Mouse (Mus musculus): Measurements from ENCODE around the gene Stat5b. TPM values are rescaled to one million over a fixed set of nuclear protein-coding genes. Genes with fewer than 3 reads are reported as not detected.

The Stat5b gene
- total and polyA plus RNA-seq, 3 experiments = 29.3 to 37.0 (median 32.3) TPM

GRCm38 (mm10) chr11:100735954-100736745 lies 114.4 kb downstream of the Stat5b start (continued):
- TF ChIP-seq USF1 (IDR thresholded peaks at IDR 0.05; ENCODE audit: low read depth, low read length) = no peak
- peak; percentile 88; the same call in 1 of the 2 replicates for TF ChIP-seq JUND (IDR thresholded peaks at IDR 0.05; ENCODE audit: low read depth, low read length)
- TF ChIP-seq RAD21 (IDR thresholded peaks at IDR 0.05; ENCODE audit: low read depth, low read length) = no peak
- TF ChIP-seq MAFK (IDR thresholded peaks at IDR 0.05; ENCODE audit: borderline replicate concordance, low read depth, low read length) = no peak

GRCm38 (mm10) chr11:100735134-100735865 lies 115.2 kb downstream of the Stat5b start:
- H3K27me3 ChIP-seq (ENCODE audit: control insufficient read depth in 1 of 2, insufficient read depth in 2 of 2, low read length in 2 of 2) = no peaks in the 10 kb centered on the region
- H3K27ac ChIP-seq (ENCODE audit: control insufficient read depth, low read depth, low read length) = peak overlapping the region; percentile 85
- peak; percentile 27 for DNase-seq (ENCODE audit: low read depth, low spot score)
- TF ChIP-seq POLR2A (IDR thresholded peaks at IDR 0.05; ENCODE audit: control insufficient read depth in 1 of 2, insufficient read depth in 1 of 2, low read depth in 1 of 2, low read length in 2 of 2, poor library complexity in 1 of 2) (no peak), ETS1 (IDR thresholded peaks at IDR 0.05; ENCODE audit: low read depth, low read length) (peak; percentile 58; the same call in 1 of the 2 replicates), MXI1 (IDR thresholded peaks at IDR 0.05; ENCODE audit: low read depth, low read length) (peak; percentile 26; the same call in 1 of the 2 replicates)
- peaks cover 73% of the 10 kb centered on the region for H3K79me2 ChIP-seq (ENCODE audit: control insufficient read depth, insufficient read depth, low read length, poor library complexity)
- peaks cover 7 to 46% of the 10 kb centered on the region in 2 experiments for H3K36me3 ChIP-seq (ENCODE audit: control insufficient read depth in 1 of 2, insufficient read depth in 2 of 2, low read length in 2 of 2)
- H3K4me1 ChIP-seq (ENCODE audit: control insufficient read depth in 1 of 2, insufficient read depth in 2 of 2, low read length in 2 of 2) = peaks cover 2 to 33% of the 10 kb centered on the region in 2 experiments
- peak overlapping the region; percentile 67 to 77 for H3K4me3 ChIP-seq (ENCODE audit: control insufficient read depth in 1 of 2, insufficient read depth in 1 of 2, low read depth in 2 of 2, low read length in 2 of 2)
- peak overlapping the region; percentile 83 for H3K9ac ChIP-seq (ENCODE audit: control insufficient read depth, low read depth, low read length, poor library complexity, severe bottlenecking)
- no peaks in the 10 kb centered on the region for H3K9me3 ChIP-seq (replicated peaks; ENCODE audit: insufficient read depth, low read length)

Other genes with a start within 250 kb of the Stat5b start
- gene Nkiras2, start 231.5 kb downstream of the Stat5b start, total RNA-seq (2012; rRNA removed) = 37.1 and 40.5 TPM in 2 replicates
- gene Nkiras2, start 231.5 kb downstream of the Stat5b start, polyA plus RNA-seq (2012; ENCODE audit: insufficient read depth in 1 of 2, insufficient read length in 2 of 2, low read depth in 1 of 2, low replicate concordance in 2 of 2, missing spikeins in 1 of 2) = 10 to 100 TPM in 1 of 2 experiments, not detected in 1; 49.9 TPM
- 230 and 233 TPM in 2 replicates for gene Dnajc7, start 230.6 kb downstream of the Stat5b start, total RNA-seq (2012; rRNA removed)
- 100 to 1,000 TPM; 346 to 452 TPM for gene Dnajc7, start 230.6 kb downstream of the Stat5b start, polyA plus RNA-seq (2012; ENCODE audit: insufficient read depth in 1 of 2, insufficient read length in 2 of 2, low read depth in 1 of 2, low replicate concordance in 2 of 2, missing spikeins in 1 of 2)
- 0.12 TPM in 1 of 2 replicates, not detected in the other for gene Zfp385c, start 158.3 kb downstream of the Stat5b start, total RNA-seq (2012; rRNA removed)
- under 1 TPM in 1 of 2 experiments, not detected in 1; 0.15 TPM for gene Zfp385c, start 158.3 kb downstream of the Stat5b start, polyA plus RNA-seq (2012; ENCODE audit: insufficient read depth in 1 of 2, insufficient read length in 2 of 2, low read depth in 1 of 2, low replicate concordance in 2 of 2, missing spikeins in 1 of 2)
- gene Dhx58, start 146.5 kb downstream of the Stat5b start, total RNA-seq (2012; rRNA removed) = 2.9 and 3.6 TPM in 2 replicates
- 1 to 10 TPM in 1 of 2 experiments, not detected in 1; 3.9 TPM for gene Dhx58, start 146.5 kb downstream of the Stat5b start, polyA plus RNA-seq (2012; ENCODE audit: insufficient read depth in 1 of 2, insufficient read length in 2 of 2, low read depth in 1 of 2, low replicate concordance in 2 of 2, missing spikeins in 1 of 2)
- gene Kat2a, start 138.3 kb downstream of the Stat5b start, total RNA-seq (2012; rRNA removed) = 57.9 and 59.6 TPM in 2 replicates
- 100 to 1,000 TPM in 1 of 2 experiments, 10 to 100 TPM in 1; 63.7 to 143 TPM for gene Kat2a, start 138.3 kb downstream of the Stat5b start, polyA plus RNA-seq (2012; ENCODE audit: insufficient read depth in 1 of 2, insufficient read length in 2 of 2, low read depth in 1 of 2, low replicate concordance in 2 of 2, missing spikeins in 1 of 2)
- gene Hspb9, start 136.9 kb downstream of the Stat5b start, total RNA-seq (2012; rRNA removed) = 0.49 and 0.73 TPM in 2 replicates
- 1 to 10 TPM in 1 of 2 experiments, not detected in 1; 2.1 TPM for gene Hspb9, start 136.9 kb downstream of the Stat5b start, polyA plus RNA-seq (2012; ENCODE audit: insufficient read depth in 1 of 2, insufficient read length in 2 of 2, low read depth in 1 of 2, low replicate concordance in 2 of 2, missing spikeins in 1 of 2)
- gene Rab5c, start 112.5 kb downstream of the Stat5b start, total RNA-seq (2012; rRNA removed) = 233 and 263 TPM in 2 replicates
- gene Rab5c, start 112.5 kb downstream of the Stat5b start, polyA plus RNA-seq (2012; ENCODE audit: insufficient read depth in 1 of 2, insufficient read length in 2 of 2, low read depth in 1 of 2, low replicate concordance in 2 of 2, missing spikeins in 1 of 2) = 100 to 1,000 TPM in 1 of 2 experiments, not detected in 1; 249 TPM
- gene Kcnh4, start 90.8 kb downstream of the Stat5b start, total RNA-seq (2012; rRNA removed) = 0.07 and 0.08 TPM in 2 replicates
- gene Kcnh4, start 90.8 kb downstream of the Stat5b start, polyA plus RNA-seq (2012; ENCODE audit: insufficient read depth in 1 of 2, insufficient read length in 2 of 2, low read depth in 1 of 2, low replicate concordance in 2 of 2, missing spikeins in 1 of 2) = under 1 TPM in 1 of 2 experiments, not detected in 1; 0.04 TPM
- not detected in 2 replicates for gene Hcrt, start 87.8 kb downstream of the Stat5b start, total RNA-seq (2012; rRNA removed)
- not detected for gene Hcrt, start 87.8 kb downstream of the Stat5b start, polyA plus RNA-seq (2012; ENCODE audit: insufficient read depth in 1 of 2, insufficient read length in 2 of 2, low read depth in 1 of 2, low replicate concordance in 2 of 2, missing spikeins in 1 of 2)
- 5.7 and 7.1 TPM in 2 replicates for gene Ghdc, start 79.8 kb downstream of the Stat5b start, total RNA-seq (2012; rRNA removed)
- gene Ghdc, start 79.8 kb downstream of the Stat5b start, polyA plus RNA-seq (2012; ENCODE audit: insufficient read depth in 1 of 2, insufficient read length in 2 of 2, low read depth in 1 of 2, low replicate concordance in 2 of 2, missing spikeins in 1 of 2) = 1 to 10 TPM in 1 of 2 experiments, not detected in 1; 9.2 TPM
- 54.2 and 59.0 TPM in 2 replicates for gene Stat5a, start 8.6 kb upstream of the Stat5b start, total RNA-seq (2012; rRNA removed)
- gene Stat5a, start 8.6 kb upstream of the Stat5b start, polyA plus RNA-seq (2012; ENCODE audit: insufficient read depth in 1 of 2, insufficient read length in 2 of 2, low read depth in 1 of 2, low replicate concordance in 2 of 2, missing spikeins in 1 of 2) = 10 to 100 TPM in 1 of 2 experiments, not detected in 1; 86.8 TPM
- 25.7 and 31.1 TPM in 2 replicates for gene Stat3, start 88.8 kb upstream of the Stat5b start, total RNA-seq (2012; rRNA removed)
- 100 to 1,000 TPM in 1 of 2 experiments, 10 to 100 TPM in 1; 64.7 to 249 TPM for gene Stat3, start 88.8 kb upstream of the Stat5b start, polyA plus RNA-seq (2012; ENCODE audit: insufficient read depth in 1 of 2, insufficient read length in 2 of 2, low read depth in 1 of 2, low replicate concordance in 2 of 2, missing spikeins in 1 of 2)
- gene Cavin1, start 120.2 kb upstream of the Stat5b start, total RNA-seq (2012; rRNA removed) = 2.9 and 3.4 TPM in 2 replicates
- gene Cavin1, start 120.2 kb upstream of the Stat5b start, polyA plus RNA-seq (2012; ENCODE audit: insufficient read depth in 1 of 2, insufficient read length in 2 of 2, low read depth in 1 of 2, low replicate concordance in 2 of 2, missing spikeins in 1 of 2) = 1 to 10 TPM in 1 of 2 experiments, not detected in 1; 9.0 TPM
- 12.8 and 20.8 TPM in 2 replicates for gene Atp6v0a1, start 158.7 kb upstream of the Stat5b start, total RNA-seq (2012; rRNA removed)
- 10 to 100 TPM in 1 of 2 experiments, not detected in 1; 23.2 TPM for gene Atp6v0a1, start 158.7 kb upstream of the Stat5b start, polyA plus RNA-seq (2012; ENCODE audit: insufficient read depth in 1 of 2, insufficient read length in 2 of 2, low read depth in 1 of 2, low replicate concordance in 2 of 2, missing spikeins in 1 of 2)
- 1.1 and 1.5 TPM in 2 replicates for gene Naglu, start 219.3 kb upstream of the Stat5b start, total RNA-seq (2012; rRNA removed)
- 1 to 10 TPM in 1 of 2 experiments, not detected in 1; 3.1 TPM for gene Naglu, start 219.3 kb upstream of the Stat5b start, polyA plus RNA-seq (2012; ENCODE audit: insufficient read depth in 1 of 2, insufficient read length in 2 of 2, low read depth in 1 of 2, low replicate concordance in 2 of 2, missing spikeins in 1 of 2)
- gene Hsd17b1, start 227.7 kb upstream of the Stat5b start, total RNA-seq (2012; rRNA removed) = not detected in 2 replicates
- not detected for gene Hsd17b1, start 227.7 kb upstream of the Stat5b start, polyA plus RNA-seq (2012; ENCODE audit: insufficient read depth in 1 of 2, insufficient read length in 2 of 2, low read depth in 1 of 2, low replicate concordance in 2 of 2, missing spikeins in 1 of 2)
- 34.8 and 42.9 TPM in 2 replicates for gene Coasy, start 231.8 kb upstream of the Stat5b start, total RNA-seq (2012; rRNA removed)
- gene Coasy, start 231.8 kb upstream of the Stat5b start, polyA plus RNA-seq (2012; ENCODE audit: insufficient read depth in 1 of 2, insufficient read length in 2 of 2, low read depth in 1 of 2, low replicate concordance in 2 of 2, missing spikeins in 1 of 2) = 10 to 100 TPM in 1 of 2 experiments, not detected in 1; 44.2 TPM
- gene Mlx, start 236.6 kb upstream of the Stat5b start, total RNA-seq (2012; rRNA removed) = 70.8 and 75.9 TPM in 2 replicates
- 10 to 100 TPM in 1 of 2 experiments, not detected in 1; 57.5 TPM for gene Mlx, start 236.6 kb upstream of the Stat5b start, polyA plus RNA-seq (2012; ENCODE audit: insufficient read depth in 1 of 2, insufficient read length in 2 of 2, low read depth in 1 of 2, low replicate concordance in 2 of 2, missing spikeins in 1 of 2)
- 9.1 and 14.5 TPM in 2 replicates for gene Psmc3ip, start 244.7 kb upstream of the Stat5b start, total RNA-seq (2012; rRNA removed)
- 1 to 10 TPM in 1 of 2 experiments, not detected in 1; 8.2 TPM for gene Psmc3ip, start 244.7 kb upstream of the Stat5b start, polyA plus RNA-seq (2012; ENCODE audit: insufficient read depth in 1 of 2, insufficient read length in 2 of 2, low read depth in 1 of 2, low replicate concordance in 2 of 2, missing spikeins in 1 of 2)

All from MEL (cell line).